Mouse (Mus musculus): ENCODE data around the gene Klk10.

Klk10 gene

DNA sequence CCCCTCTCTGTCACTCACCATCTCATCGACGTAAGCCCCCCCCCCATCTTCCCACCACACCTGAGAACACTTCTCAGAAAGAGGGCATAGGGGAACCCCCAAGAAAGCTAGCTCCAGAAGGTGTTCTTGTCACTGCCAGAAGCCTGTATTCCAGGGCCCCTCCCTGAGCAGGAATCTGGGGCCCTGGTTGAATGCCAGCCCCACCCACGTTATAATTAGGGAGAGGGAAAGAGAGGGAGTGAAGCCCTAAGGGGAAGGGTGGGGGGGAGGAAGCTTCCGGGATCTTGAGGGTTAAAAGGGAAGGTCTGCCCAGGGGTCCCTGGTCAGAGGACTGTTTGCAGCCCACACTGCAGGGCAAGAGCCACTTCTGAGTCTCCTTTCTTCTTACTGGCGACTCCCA lies at the start of gene Klk10:
Gene Klk10, plus strand, starts transcription at position 290 of the 400 bp plus-strand sequence.
- no peak for DNase-seq (ENCODE audit: low spot score)

DNA sequence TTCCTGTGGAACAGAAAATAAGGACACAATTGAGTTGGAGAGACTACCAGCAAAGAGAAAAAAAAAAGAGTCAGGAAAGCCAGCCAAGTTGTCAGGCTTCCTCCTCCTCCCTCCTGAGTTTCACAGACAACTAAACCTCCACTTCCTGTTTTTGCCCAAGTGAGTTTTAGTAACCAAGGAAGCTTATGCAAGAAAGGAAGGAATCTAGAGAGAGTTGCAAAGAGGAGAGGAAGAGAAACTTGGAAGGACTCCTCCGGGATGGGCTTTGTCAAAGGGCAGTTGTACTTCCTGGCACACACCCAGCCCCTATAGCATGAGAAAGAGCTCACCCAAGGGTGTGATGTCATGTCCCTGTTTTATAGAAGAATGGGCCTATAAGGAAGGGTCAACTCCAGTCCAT lies 33.0 kb upstream of the Klk10 start:
- no peak for DNase-seq (ENCODE audit: low spot score)

DNA sequence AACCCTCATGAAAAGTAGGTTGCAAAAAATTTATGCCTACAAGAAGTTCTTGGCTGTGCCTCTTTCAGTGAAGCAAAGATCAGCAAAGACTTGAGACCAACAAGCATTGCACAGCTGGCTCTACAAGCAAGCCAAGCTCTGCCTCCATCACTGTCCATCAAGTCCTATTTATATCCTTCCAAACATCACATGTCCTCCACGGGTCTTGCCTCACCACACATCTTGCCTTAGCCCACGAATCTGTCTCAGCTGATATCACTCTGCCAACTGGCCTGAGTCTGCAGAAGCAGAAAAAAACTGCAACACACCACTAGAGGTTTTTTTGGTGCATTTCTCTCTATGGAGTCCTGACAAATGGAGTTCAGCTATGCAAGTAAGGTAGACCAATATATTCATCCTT lies 28.0 kb upstream of the Klk10 start:
- no peak for DNase-seq (ENCODE audit: low spot score)

- DNase-seq (ENCODE audit: low spot score), result no peak
Observed at GRCm38 (mm10) chr7:43766484-43766883, 14.4 kb upstream of the Klk10 start.

DNA sequence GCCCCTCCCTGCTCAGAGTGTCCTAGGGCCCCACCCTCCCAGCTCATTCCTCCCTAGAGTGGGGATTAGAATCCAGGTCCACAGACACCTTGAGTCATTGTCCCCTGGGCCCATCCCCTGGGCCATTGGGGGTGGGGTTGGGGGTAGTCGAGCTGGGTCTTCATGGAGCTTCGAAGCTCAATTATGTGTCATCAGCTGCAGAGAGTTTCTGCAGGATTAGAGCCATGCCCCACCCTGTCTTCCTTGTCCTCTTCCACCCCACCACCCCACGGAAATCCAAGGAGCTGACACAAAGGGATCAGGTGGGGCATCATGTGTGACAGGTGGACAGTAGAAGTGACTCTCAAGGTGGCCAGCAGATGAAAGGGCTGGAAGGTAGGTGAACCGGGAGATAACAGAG lies 12.2 kb upstream of the Klk10 start, which contains the start of gene Klk12:
Gene Klk12, plus strand, starts transcription at position 301 of the 400 bp plus-strand sequence.
- no peak for DNase-seq (ENCODE audit: low spot score)

DNA sequence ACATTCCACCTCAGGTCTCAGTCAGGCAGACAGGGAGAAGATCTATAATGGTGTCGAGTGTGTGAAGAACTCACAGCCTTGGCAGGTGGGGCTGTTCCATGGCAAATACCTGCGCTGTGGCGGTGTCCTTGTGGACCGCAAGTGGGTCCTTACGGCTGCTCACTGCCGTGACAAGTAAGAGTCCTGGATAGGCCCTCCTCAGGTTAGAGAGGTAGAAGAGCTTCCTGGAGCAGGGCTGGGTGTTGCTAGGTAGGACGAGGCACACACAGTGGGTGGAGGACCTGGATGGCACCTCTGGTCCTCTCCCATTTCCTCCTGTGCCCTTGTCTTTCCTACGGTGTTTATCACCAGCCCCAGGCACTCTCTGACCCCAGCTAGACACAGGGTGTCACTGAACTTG lies 11.2 kb upstream of the Klk10 start:
- DNase-seq (ENCODE audit: low spot score), result no peak

- DNase-seq (ENCODE audit: low spot score), result no peak
Observed at GRCm38 (mm10) chr7:43770701-43771100, 10.1 kb upstream of the Klk10 start.

GRCm38 (mm10) chr7:43771916-43772315 lies 8.9 kb upstream of the Klk10 start:
- DNase-seq (ENCODE audit: low spot score), result no peak

DNA sequence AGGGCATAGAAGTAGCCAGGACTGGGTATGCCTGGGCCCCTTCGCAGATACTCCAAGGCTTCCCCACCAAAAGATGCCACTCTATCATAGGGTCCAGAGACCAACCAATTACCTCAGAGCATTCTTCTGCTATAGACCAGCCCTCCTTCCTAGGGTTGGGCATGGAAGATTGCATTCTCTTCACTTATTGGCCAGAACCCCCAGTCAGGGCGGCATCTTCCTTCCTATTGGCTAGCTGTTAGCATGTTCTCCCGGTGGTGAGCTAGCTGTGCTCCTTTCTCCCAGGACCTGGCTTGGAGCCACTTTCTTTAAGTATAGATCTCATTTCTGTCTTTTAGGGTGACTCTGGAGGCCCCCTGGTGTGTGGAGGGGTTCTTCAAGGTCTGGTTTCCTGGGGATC lies 7.9 kb upstream of the Klk10 start:
- no peak for DNase-seq (ENCODE audit: low spot score)

- DNase-seq (ENCODE audit: low spot score), result no peak
Observed at GRCm38 (mm10) chr7:43774364-43774763, 6.5 kb upstream of the Klk10 start, which contains the start of gene Klk11. Gene Klk11 (plus strand): TSS chr7:43774604.

- no peak for DNase-seq (ENCODE audit: low spot score)
Observed at GRCm38 (mm10) chr7:43774802-43775201, 6.0 kb upstream of the Klk10 start.

DNA sequence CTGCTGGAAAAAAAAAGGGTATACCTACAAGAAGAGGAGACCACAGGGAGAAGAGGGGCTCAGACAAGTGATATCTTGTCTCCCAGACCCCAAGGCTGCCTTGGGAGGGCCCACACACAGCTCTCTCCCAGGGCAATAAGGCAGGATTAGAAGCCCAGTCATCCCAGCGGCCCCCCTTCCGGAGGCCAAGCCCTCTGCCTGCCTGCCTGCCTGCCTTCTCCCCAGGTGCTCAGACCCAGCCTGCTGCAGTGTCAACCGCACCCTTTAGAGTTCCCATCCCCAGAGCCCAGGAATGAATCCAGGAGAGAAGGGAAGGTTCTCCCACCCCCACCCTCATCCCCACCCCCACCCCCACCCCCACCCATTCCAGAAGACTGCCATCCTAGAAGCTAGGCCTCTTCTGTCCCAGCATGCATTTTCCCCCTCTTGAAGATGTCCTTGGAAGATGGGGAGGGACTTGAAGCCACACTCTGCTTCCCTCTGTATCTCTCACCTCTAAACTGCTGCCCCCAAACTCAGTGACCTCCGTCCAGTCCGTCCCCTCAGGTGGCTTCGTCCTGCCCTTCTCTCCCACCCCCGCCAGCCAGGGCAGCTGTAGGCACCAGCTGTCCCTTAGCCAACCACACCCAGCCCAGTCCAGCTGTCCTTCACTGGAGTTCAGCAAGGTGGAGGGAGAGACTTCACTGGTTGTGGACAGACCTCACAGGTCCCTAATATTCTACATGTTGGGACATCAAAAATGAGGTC lies 5.4 kb upstream of the Klk10 start:
- no peak for DNase-seq (ENCODE audit: low spot score)

- DNase-seq (ENCODE audit: low spot score), result no peak
Observed at GRCm38 (mm10) chr7:43776506-43776905, 4.3 kb upstream of the Klk10 start.

DNA sequence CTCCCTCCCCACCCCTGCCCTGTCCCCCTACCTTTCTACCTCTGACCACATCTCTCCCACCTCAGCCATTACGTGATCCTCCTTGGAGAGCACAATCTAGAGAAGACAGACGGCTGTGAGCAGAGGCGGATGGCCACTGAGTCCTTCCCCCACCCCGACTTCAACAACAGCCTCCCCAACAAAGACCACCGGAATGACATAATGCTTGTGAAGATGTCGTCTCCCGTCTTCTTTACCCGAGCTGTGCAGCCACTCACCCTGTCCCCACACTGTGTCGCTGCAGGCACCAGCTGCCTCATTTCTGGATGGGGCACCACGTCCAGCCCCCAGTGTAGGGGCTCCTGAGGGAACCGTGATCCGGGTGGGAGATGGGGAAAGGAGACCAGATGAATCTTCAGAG lies 3.4 kb upstream of the Klk10 start:
- DNase-seq (ENCODE audit: low spot score), result no peak

GRCm38 (mm10) chr7:43778176-43778970 lies 2.5 kb upstream of the Klk10 start:
- DNase-seq (ENCODE audit: low spot score), result no peak

DNA sequence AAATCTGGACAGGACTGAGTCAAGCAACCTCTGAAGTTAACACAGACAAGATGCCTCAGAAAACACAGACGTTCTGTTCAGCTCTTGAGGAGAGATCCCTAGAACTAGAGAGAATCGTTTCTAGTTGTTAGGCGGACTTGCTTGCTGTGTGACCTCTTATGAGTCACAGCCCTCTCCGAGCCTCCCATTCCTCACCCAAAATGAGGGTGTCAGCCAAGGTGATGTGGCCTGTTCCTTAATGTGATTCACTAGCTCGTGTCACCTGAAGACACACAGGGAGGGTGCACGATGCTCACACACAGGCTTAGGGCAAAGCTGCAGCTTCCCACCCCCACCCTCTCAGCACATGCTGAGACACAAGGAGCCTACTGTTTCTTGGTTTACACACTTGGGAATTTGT lies 594 bp upstream of the Klk10 start:
- DNase-seq (ENCODE audit: low spot score), result no peak

- no peak for DNase-seq (ENCODE audit: low spot score)
Observed at GRCm38 (mm10) chr7:43781541-43781940, 706 bp downstream of the Klk10 start.

GRCm38 (mm10) chr7:43782275-43783265 lies 1.7 kb downstream of the Klk10 start:
- peak; percentile 73 for DNase-seq (ENCODE audit: low spot score)

- no peak for DNase-seq (ENCODE audit: low spot score)
Observed at GRCm38 (mm10) chr7:43785286-43785685, 4.5 kb downstream of the Klk10 start.

DNA sequence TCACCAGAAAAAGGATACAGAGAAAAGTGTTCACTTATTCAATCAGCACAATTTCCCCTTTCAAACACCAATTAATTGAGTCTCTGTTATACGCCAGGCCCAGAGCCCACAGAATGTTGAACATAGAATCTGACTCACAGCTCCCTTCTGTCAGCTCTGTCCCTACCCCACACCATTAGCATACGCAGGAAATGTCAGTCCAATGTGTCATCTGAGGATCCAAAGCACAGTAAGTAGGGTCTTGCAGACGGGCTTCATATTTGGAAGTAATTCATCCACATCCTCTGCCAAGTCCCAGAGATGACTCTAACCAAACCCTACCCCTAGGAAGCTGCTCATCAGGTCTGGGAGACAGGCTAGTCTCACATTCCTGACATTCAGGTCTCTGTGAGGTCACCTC lies 7.3 kb downstream of the Klk10 start:
- no peak for DNase-seq (ENCODE audit: low spot score)

DNA sequence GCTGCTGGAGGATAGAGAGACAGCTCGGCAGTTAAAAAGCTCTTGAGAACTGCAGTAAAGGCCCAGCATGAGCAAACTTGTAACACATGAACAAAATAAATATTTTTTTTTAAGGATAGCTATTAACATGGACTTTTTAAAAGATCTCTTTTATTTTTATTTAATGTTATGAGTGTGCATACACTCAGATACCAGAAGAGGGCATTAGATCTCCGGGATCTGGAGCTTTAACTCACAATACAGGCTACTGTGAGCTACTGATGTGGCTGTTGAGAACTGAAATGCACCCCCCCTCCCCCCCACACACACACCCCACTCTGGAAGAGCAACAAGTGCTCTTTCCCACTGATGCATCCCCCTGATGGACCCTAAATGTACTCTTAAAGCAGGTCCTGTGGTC lies 8.5 kb downstream of the Klk10 start:
- DNase-seq (ENCODE audit: low spot score), result no peak

DNA sequence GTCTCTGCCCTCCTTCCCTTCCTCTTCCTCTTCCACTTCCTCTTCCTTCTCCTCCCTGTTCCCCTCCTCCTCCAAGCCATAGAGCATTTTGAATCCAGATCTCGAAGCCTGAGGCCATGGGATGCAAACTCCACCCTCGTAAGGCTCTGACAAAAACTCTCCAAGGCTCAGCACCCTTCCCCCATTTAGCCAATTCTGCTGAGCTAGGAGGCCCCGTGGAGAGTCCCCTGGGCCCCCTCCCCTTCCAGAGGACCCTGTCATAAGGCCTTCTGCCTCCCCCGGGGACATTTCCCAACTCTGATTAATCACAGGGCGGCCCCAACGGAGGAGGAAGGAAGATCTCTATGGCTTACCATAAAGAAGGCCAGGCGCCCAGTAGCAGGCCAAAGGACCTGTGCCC lies 10.8 kb downstream of the Klk10 start, which contains the start of gene Klk9:
Gene Klk9, plus strand, starts transcription at position 301 of the 400 bp plus-strand sequence.
- no peak for DNase-seq (ENCODE audit: low spot score)

Measured in testis, postnatal 14 days (tissue).